Mouse (Mus musculus): ENCODE results near the gene Rp2.

GRCm38 (mm10) chrX:20355283-20355682, 9.0 kb upstream of the Rp2 start:
- no peak for TF ChIP-seq POLR2A (IDR thresholded peaks at IDR 0.05; ENCODE audit: low read depth, low read length)
- no peak for TF ChIP-seq CTCF (IDR thresholded peaks at IDR 0.05; ENCODE audit: extremely low read depth, insufficient read depth, insufficient read length, insufficient replicate concordance)
